In the genomic region with DNA sequence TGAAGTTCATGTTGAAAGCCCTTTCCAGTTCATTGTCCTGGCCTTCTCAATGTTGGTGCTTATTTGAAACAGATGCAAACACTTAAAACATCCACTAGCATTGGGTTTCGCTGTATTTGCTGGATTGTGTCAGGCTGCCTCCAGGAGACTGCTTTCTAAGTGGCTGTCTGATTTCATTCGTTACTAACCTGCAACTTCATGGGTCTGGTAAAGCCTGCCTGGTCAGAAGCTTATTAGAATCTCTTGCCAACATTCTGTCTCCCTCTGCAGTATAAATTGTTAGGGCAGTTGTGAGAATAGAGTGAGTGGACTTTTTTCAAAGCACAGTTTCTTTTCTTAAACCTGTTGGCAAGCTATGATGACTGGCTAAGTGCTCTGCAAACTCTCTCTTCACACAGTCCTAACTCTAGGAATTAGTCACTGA, we compare ENCODE assay signal across 9 mouse cellular contexts.
DNase-seq lines count a peak whose midpoint lies in the region.
"Had no signal": no experiment of that assay in that cellular context is flagged by ENCODE, and none has a peak within 500 bp of the region (broad histone marks: within the 10 kb centered on the region; RNA-seq: fewer than 3 reads in every experiment).

No protein-coding gene starts in this region.

- peak; percentile 47 for DNase-seq in embryo, embryonic 10 days (ENCODE audit: low spot score)
- no peak for DNase-seq in embryo, embryonic 9.5 days (ENCODE audit: extremely low spot score)
- peak; percentile 4 to 17 for DNase-seq in lung, adult 18-20 months
- DNase-seq in lung, postnatal 14 days: no peak
- DNase-seq in forelimb bud, embryonic 11.5 days (ENCODE audit: low read depth, low spot score): peak; percentile 72
- DNase-seq in mesoderm, embryonic 11.5 days (ENCODE audit: low read depth, low spot score): peak; percentile 14
- no peak for DNase-seq in layer of hippocampus, adult 9-11 months
- no peak for DNase-seq in B cell, adult 2 months
- DNase-seq: right cerebral cortex, postnatal 4 days had no signal

Comparison
In these comparisons a context has a peak if more than half of its experiments do, and no peak if none do; other contexts are left out.
1. DNase-seq: peak in embryo, embryonic 10 days (single experiment), lung, adult 18-20 months (2 of 2), forelimb bud, embryonic 11.5 days (single experiment) and mesoderm, embryonic 11.5 days (single experiment); none in embryo, embryonic 9.5 days (single experiment), lung, postnatal 14 days (single experiment), layer of hippocampus, adult 9-11 months (single experiment) and B cell, adult 2 months (0 of 2).